Mouse (Mus musculus): ENCODE data around the gene Nlk. TPM values are rescaled to one million over a fixed set of nuclear protein-coding genes. Genes with fewer than 3 reads are reported as not detected.
"Not testable (repeated sequence)": the region's sequence is repeated elsewhere in the genome, so short reads cannot be mapped to it uniquely, and the experiment has no call there.

The Nlk gene
- polyA plus RNA-seq, 1 experiment = 13.7 TPM

DNA sequence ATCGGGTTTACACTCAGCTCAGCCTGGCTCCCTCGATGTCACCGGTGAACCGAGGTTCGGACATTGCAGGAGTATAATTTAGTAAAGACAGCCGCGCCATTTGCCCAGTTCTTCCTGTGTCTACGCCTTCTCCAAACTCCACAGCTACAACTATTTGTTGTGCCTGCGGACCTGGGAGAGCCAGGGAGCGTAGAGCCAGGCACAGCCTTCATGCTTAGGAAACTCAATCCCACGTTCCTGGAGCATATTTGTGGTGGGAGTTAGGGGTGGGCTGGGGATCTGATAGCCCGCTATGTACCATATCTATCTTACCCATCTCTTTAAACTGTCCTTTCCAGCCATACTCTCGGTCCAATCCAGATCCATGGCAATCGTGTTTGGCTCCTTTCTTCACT lies 160.5 kb downstream of the Nlk start:
- H3K4me3 ChIP-seq (ENCODE audit: insufficient read depth, low read length) = peak overlapping the region; percentile 79
- no peak for TF ChIP-seq CTCF (IDR thresholded peaks at IDR 0.05; ENCODE audit: low read depth, low read length)
- TF ChIP-seq POLR2A (IDR thresholded peaks at IDR 0.05; ENCODE audit: borderline replicate concordance, low read depth, low read length) = no peak
- peaks cover 10% of the 10 kb centered on the region for H3K4me1 ChIP-seq (ENCODE audit: control insufficient read depth, insufficient read depth, low read length)
- peak overlapping the region; percentile 44 for H3K27ac ChIP-seq (ENCODE audit: insufficient read depth, low read depth, low read length)

DNA sequence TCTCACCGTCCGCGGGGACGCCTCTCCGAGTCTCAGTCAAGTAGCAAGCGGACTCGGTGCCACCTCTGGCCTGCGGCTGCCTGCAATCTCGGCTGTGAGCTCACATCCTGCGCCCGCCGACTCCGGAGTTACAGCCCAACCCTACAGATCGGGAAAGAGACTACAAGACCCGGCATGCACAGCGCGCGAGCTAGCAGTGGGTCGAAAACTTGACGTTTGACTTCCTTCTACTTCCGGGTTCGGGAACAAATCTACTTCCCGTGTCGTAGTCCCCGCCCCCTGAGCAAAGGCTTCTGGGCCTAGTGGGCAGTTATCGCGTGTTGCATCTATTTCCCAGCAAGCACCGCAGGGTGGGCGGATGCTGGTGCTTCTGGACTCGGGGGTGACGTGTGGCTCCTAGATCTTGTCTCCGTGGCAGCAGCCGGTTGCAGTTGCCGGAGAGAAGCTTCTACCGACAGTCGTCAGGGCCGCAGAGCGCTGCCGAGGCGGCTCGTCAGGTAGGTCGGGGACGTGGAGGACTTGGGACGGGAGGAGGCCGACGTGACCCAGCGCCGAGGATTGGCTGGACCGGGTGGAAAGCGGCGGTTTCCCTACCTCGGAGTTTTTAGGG lies 161.0 kb downstream of the Nlk start, which contains the start of the genes Tnfaip1 and Ift20:
Tnfaip1 (minus strand) TSS at position 253 of the 610 bp plus-strand sequence.
Ift20 (plus strand) TSS at position 282 of the 610 bp plus-strand sequence.
- TF ChIP-seq CTCF (IDR thresholded peaks at IDR 0.05; ENCODE audit: low read depth, low read length) (no peak), POLR2A (IDR thresholded peaks at IDR 0.05; ENCODE audit: borderline replicate concordance, low read depth, low read length) (no peak)
- Histone ChIP-seq H3K4me3 (ENCODE audit: insufficient read depth, low read length) (peak within 1 kb of the TSS; percentile 79), H3K27ac (ENCODE audit: insufficient read depth, low read depth, low read length) (peak within 1 kb of the TSS; percentile 73), H3K4me1 (ENCODE audit: control insufficient read depth, insufficient read depth, low read length) (peaks cover 10% of the 10 kb centered on the region)

DNA sequence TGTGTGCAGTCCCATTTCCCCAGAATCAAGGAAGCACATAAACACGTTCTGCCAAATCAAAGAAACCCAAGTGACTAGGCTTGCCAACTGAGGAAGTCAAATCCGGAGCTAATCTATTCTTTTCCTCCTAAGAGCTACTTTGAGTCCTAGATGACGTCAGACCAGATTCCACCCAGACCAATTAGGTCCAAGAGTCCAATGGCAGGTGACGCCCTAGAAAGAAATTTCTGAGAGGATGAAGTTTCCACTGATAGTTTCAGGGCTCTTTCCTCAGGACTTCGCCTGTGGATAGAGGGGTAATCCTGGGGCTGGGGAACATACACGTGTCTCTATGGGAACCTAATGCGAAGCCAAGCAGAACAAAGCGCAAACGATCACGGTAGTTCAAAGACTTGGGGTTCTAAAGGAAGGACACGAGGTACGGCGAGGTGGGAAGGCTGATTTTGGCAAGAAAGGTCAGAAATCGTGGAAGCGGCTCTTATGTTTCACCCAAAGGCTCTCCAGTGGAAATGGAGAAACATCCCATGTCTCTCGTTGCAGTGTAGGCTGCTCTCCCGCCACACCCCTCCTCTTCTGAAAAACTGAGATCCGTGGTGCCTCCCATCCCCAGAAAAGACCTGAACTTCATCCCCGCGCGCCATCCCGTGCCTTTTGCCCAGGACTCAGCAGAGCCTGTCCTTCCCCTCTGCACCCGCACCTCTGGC lies 161.6 kb downstream of the Nlk start:
- H3K27ac ChIP-seq (ENCODE audit: insufficient read depth, low read depth, low read length) = peak overlapping the region; percentile 73
- TF ChIP-seq CTCF (IDR thresholded peaks at IDR 0.05; ENCODE audit: low read depth, low read length) = no peak
- TF ChIP-seq POLR2A (IDR thresholded peaks at IDR 0.05; ENCODE audit: borderline replicate concordance, low read depth, low read length) = no peak
- peak overlapping the region; percentile 78 for H3K4me3 ChIP-seq (ENCODE audit: insufficient read depth, low read length)
- H3K4me1 ChIP-seq (ENCODE audit: control insufficient read depth, insufficient read depth, low read length) = peaks cover 10% of the 10 kb centered on the region

DNA sequence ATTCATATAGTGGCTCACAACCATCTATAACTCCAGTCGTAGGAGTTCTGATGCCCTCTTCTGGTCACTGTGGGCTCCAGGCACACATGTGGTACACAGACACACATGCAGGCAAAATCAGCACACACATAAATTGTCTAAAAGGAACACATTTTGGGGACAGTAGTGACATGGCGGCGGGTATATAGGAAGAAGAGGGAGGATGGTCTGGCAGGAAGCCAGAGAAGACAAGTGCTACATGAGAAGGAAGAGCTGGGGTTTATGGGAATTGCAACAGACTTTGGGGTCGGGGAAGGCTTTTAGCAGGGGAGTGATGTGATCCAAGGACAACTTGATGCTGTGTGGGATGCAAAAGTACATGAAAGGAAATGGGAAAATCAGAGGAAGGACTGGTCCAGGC lies 162.7 kb downstream of the Nlk start:
- Histone ChIP-seq H3K4me3 (ENCODE audit: insufficient read depth, low read length) (peak overlapping the region; percentile 78), H3K27ac (ENCODE audit: insufficient read depth, low read depth, low read length) (peak overlapping the region; percentile 53), H3K4me1 (ENCODE audit: control insufficient read depth, insufficient read depth, low read length) (peaks cover 10% of the 10 kb centered on the region)
- TF ChIP-seq POLR2A (IDR thresholded peaks at IDR 0.05; ENCODE audit: borderline replicate concordance, low read depth, low read length) (no peak), CTCF (IDR thresholded peaks at IDR 0.05; ENCODE audit: low read depth, low read length) (no peak)

DNA sequence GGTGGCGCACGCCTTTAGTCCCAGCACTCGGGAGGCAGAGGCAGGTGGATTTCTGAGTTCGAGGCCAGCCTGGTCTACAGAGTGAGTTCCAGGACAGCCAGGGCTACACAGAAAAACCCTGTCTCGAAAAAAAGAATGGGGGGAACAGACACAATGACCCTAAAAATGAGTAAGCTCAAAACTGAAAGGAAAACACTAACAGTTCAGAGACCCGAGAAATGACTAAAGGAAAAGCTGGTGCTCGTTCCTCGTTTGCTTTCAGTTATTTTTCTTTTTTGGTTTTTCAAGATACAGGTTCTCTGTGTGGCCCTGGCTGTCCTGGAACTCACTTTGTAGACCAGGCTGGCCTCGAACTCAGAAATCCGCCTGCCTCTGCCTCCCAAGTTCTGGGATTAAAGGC lies 165.7 kb downstream of the Nlk start:
- not testable (repeated sequence) for H3K27ac ChIP-seq (ENCODE audit: insufficient read depth, low read depth, low read length); H3K4me3 ChIP-seq (ENCODE audit: insufficient read depth, low read length); H3K4me1 ChIP-seq (ENCODE audit: control insufficient read depth, insufficient read depth, low read length)

DNA sequence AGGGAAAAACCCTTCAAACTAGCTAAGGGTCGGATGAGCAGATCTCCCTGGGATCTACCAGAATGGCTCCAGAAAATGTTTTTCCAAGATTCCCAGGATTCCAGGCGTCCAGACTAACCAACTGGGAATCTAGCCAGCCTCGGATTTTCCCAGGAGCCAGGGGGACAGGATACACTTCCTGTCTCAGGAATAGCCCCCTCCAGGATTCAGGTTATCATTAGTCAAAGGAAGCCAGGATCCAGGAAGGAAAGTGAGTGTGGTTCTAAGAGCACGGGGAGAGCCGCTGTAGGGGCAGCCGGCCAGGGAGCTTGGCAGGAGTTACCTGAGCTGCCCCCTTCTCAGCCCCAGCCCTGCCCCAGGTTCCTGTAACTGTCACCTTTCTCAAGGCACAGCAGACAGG lies 166.1 kb downstream of the Nlk start:
- Histone ChIP-seq H3K4me1 (ENCODE audit: control insufficient read depth, insufficient read depth, low read length) (peaks cover 7% of the 10 kb centered on the region), H3K4me3 (ENCODE audit: insufficient read depth, low read length) (no peak overlapping the region), H3K27ac (ENCODE audit: insufficient read depth, low read depth, low read length) (no peak overlapping the region)
- TF ChIP-seq POLR2A (IDR thresholded peaks at IDR 0.05; ENCODE audit: borderline replicate concordance, low read depth, low read length) = no peak
- TF ChIP-seq CTCF (IDR thresholded peaks at IDR 0.05; ENCODE audit: low read depth, low read length) = no peak

DNA sequence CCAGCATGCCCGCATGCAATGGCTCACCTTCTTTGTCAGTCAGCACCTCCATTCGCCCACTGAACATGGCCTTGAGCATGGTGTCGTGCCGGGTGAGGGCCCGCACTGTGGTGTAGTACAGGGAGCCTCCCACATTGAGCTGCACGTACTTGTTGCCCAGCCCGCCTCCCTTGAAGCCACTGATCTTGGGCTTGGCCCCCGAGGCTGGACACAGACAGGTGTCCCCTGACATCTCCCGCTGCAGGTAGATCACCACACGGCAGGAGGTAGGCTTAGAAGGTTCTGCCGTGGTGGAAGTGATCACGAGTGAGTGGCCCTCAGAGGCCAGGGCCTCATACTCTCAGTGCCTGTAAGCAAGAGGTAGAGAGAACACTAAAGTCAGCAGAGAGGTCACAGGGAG lies 167.2 kb downstream of the Nlk start:
- Histone ChIP-seq H3K4me3 (ENCODE audit: insufficient read depth, low read length) (no peak overlapping the region), H3K4me1 (ENCODE audit: control insufficient read depth, insufficient read depth, low read length) (peaks cover 10% of the 10 kb centered on the region), H3K27ac (ENCODE audit: insufficient read depth, low read depth, low read length) (no peak overlapping the region)

DNA sequence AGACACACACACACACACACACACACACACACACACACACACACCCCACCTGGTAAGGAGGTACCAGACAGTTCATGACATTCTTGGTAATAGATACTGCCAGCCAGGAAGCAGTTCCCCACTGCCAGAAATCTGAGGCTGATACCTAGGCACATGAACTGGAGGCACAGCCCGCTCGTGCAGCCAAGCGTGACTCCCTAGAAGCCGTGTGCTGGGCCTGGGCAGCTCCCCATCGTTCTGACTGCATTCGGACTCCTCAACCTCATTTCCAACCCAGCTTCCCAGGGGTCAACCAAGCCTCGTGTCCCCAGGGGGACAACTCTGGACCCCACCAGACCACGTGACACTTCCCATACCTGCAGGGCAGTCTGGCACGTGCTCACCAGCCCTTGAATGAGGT lies 168.5 kb downstream of the Nlk start:
- Histone ChIP-seq H3K27ac (ENCODE audit: insufficient read depth, low read depth, low read length) (no peak overlapping the region), H3K4me3 (ENCODE audit: insufficient read depth, low read length) (no peak overlapping the region), H3K4me1 (ENCODE audit: control insufficient read depth, insufficient read depth, low read length) (peaks cover 10% of the 10 kb centered on the region)
- TF ChIP-seq POLR2A (IDR thresholded peaks at IDR 0.05; ENCODE audit: borderline replicate concordance, low read depth, low read length) = no peak
- no peak for TF ChIP-seq CTCF (IDR thresholded peaks at IDR 0.05; ENCODE audit: low read depth, low read length)

More for the DNA sequence above, 167.2 kb downstream of the Nlk start:
- TF ChIP-seq POLR2A (IDR thresholded peaks at IDR 0.05; ENCODE audit: borderline replicate concordance, low read depth, low read length) = no peak
- TF ChIP-seq CTCF (IDR thresholded peaks at IDR 0.05; ENCODE audit: low read depth, low read length) = no peak

DNA sequence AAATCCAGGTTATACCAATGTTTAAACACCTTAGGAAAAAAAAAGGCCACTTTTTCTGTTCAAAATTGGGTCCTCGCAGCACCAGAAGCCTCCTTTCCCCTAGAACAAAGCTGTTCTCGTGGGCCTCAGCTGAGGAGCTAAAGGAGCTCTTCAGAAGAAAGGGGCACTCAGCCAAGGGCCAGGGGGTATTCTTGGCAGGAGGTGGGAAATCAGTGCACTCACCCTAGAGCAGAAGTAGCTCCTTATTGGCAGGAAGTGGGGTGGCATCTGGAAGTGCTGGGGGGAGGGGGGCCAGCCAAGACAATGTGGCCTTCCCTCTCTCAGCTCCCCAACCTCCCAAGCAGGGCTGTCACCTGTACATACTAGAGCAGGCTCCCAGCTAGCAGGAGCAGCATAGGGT lies 172.3 kb downstream of the Nlk start:
- H3K4me3 ChIP-seq (ENCODE audit: insufficient read depth, low read length) = no peak overlapping the region
- TF ChIP-seq POLR2A (IDR thresholded peaks at IDR 0.05; ENCODE audit: borderline replicate concordance, low read depth, low read length) = no peak
- TF ChIP-seq CTCF (IDR thresholded peaks at IDR 0.05; ENCODE audit: low read depth, low read length) = no peak
- H3K4me1 ChIP-seq (ENCODE audit: control insufficient read depth, insufficient read depth, low read length) = peaks cover 6% of the 10 kb centered on the region; the same call in 1 of the 2 replicates
- no peak overlapping the region for H3K27ac ChIP-seq (ENCODE audit: insufficient read depth, low read depth, low read length)

DNA sequence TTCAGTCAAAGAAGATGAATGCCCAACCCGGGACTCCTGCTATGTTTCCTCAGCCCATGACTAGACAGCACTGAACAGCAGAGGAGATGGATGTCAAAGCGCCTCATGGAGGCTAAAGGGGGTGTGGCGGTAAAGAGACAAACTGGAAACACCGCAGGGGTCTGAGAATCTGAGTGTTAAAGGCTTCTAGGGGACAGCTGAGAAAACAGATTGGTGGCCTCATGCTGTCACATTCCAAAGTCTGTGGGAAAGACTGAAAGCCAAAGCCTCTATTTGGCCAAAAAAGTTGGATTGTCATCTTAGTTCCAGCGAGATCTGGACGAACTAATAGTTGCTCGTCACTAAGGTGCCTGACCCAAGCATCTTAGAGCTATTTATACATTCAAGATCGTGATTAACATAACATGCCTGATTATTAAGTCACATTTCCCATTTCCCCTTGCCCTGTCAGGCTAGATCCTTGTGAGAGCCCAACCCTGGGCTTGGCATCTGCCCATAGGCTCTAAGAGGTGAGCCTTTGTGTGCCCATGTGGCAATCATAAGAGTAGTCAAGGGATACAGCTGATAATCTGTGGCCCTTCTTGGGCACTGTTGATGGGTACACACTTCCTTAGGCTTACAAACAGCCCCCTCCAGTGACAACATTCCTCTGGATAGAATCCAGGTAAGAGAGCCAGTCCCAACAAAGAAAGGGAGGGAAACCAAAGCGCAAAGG lies 173.8 kb downstream of the Nlk start:
- Histone ChIP-seq H3K4me1 (ENCODE audit: control insufficient read depth, insufficient read depth, low read length) (peaks cover 6% of the 10 kb centered on the region; the same call in 1 of the 2 replicates), H3K27ac (ENCODE audit: insufficient read depth, low read depth, low read length) (no peak overlapping the region), H3K4me3 (ENCODE audit: insufficient read depth, low read length) (no peak overlapping the region)
- TF ChIP-seq CTCF (IDR thresholded peaks at IDR 0.05; ENCODE audit: low read depth, low read length) = no peak
- no peak for TF ChIP-seq POLR2A (IDR thresholded peaks at IDR 0.05; ENCODE audit: borderline replicate concordance, low read depth, low read length)

Data from bone marrow macrophage, adult 2 months (primary cell).